Mouse (Mus musculus): Measurements from ENCODE around the gene Fblim1. TPM values are rescaled to one million over a fixed set of nuclear protein-coding genes. Genes with fewer than 3 reads are reported as not detected.

The Fblim1 gene
- polyA plus RNA-seq, 1 experiment from 2014 or later = 61.3 TPM

- ATAC-seq (replicated peaks; ENCODE audit: insufficient number of reproducible peaks, low FRiP score, low TSS enrichment, low read depth) (no peak), DNase-seq (ENCODE audit: low spot score) (no peak)
- no peaks in the 10 kb centered on the region for H3K36me3 ChIP-seq (replicated peaks; ENCODE audit: control insufficient read depth, insufficient read depth, low read depth, low read length)
- no peaks in the 10 kb centered on the region for H3K27me3 ChIP-seq (ENCODE audit: control insufficient read depth, insufficient read depth, low read length)
- no peak overlapping the region for H3K4me2 ChIP-seq (ENCODE audit: low read depth, low read length)
- H3K9ac ChIP-seq (replicated peaks; ENCODE audit: low read length) = no peak overlapping the region
- H3K4me1 ChIP-seq (ENCODE audit: control insufficient read depth, insufficient read depth, low read length) = no peaks in the 10 kb centered on the region; the same call in 1 of the 2 replicates
- WGBS = 72% methylated on average over 11 of the region's 11 CpGs
- H3K4me3 ChIP-seq (ENCODE audit: low read depth, low read length) = no peak overlapping the region
- no peak overlapping the region for H3K27ac ChIP-seq (replicated peaks; ENCODE audit: low read depth, low read length)
- H3K9me3 ChIP-seq (replicated peaks; ENCODE audit: control insufficient read depth, low read length) = no peaks in the 10 kb centered on the region
These were observed 3.2 kb downstream of the Fblim1 start for GRCm38 (mm10) chr4:141602523-141603223.

GRCm38 (mm10) chr4:141601148-141601862, 4.6 kb downstream of the Fblim1 start:
- Histone ChIP-seq H3K36me3 (replicated peaks; ENCODE audit: control insufficient read depth, insufficient read depth, low read depth, low read length) (no peaks in the 10 kb centered on the region), H3K9me3 (replicated peaks; ENCODE audit: control insufficient read depth, low read length) (no peaks in the 10 kb centered on the region), H3K9ac (replicated peaks; ENCODE audit: low read length) (no peak overlapping the region), H3K4me3 (ENCODE audit: low read depth, low read length) (no peak overlapping the region), H3K4me1 (ENCODE audit: control insufficient read depth, insufficient read depth, low read length) (no peaks in the 10 kb centered on the region; the same call in 1 of the 2 replicates), H3K27ac (replicated peaks; ENCODE audit: low read depth, low read length) (no peak overlapping the region), H3K27me3 (ENCODE audit: control insufficient read depth, insufficient read depth, low read length) (no peaks in the 10 kb centered on the region), H3K4me2 (ENCODE audit: low read depth, low read length) (no peak overlapping the region)
- DNase-seq (ENCODE audit: low spot score) (no peak), ATAC-seq (replicated peaks; ENCODE audit: insufficient number of reproducible peaks, low FRiP score, low TSS enrichment, low read depth) (no peak)
- 75% methylated on average over 12 of the region's 12 CpGs for WGBS

GRCm38 (mm10) chr4:141600364-141600763, 5.5 kb downstream of the Fblim1 start:
- ATAC-seq (replicated peaks; ENCODE audit: insufficient number of reproducible peaks, low FRiP score, low TSS enrichment, low read depth) (no peak), DNase-seq (ENCODE audit: low spot score) (peak; percentile 22)
- H3K9ac ChIP-seq (replicated peaks; ENCODE audit: low read length) = no peak overlapping the region
- no peaks in the 10 kb centered on the region for H3K27me3 ChIP-seq (ENCODE audit: control insufficient read depth, insufficient read depth, low read length)
- no peaks in the 10 kb centered on the region for H3K9me3 ChIP-seq (replicated peaks; ENCODE audit: control insufficient read depth, low read length)
- 17% methylated on average over 6 of the region's 6 CpGs for WGBS
- H3K4me3 ChIP-seq (ENCODE audit: low read depth, low read length) = no peak overlapping the region; the same call in 1 of the 2 replicates
- H3K27ac ChIP-seq (replicated peaks; ENCODE audit: low read depth, low read length) = no peak overlapping the region
- no peaks in the 10 kb centered on the region; the same call in 1 of the 2 replicates for H3K36me3 ChIP-seq (replicated peaks; ENCODE audit: control insufficient read depth, insufficient read depth, low read depth, low read length)
- no peak overlapping the region; the same call in 1 of the 2 replicates for H3K4me2 ChIP-seq (ENCODE audit: low read depth, low read length)
- no peaks in the 10 kb centered on the region; the same call in 1 of the 2 replicates for H3K4me1 ChIP-seq (ENCODE audit: control insufficient read depth, insufficient read depth, low read length)

GRCm38 (mm10) chr4:141599251-141600141, 6.4 kb downstream of the Fblim1 start:
- ATAC-seq (replicated peaks; ENCODE audit: insufficient number of reproducible peaks, low FRiP score, low TSS enrichment, low read depth) (no peak; the same call in 1 of the 2 replicates), DNase-seq (ENCODE audit: low spot score) (peak; percentile 75)
- Histone ChIP-seq H3K4me1 (ENCODE audit: control insufficient read depth, insufficient read depth, low read length) (no peaks in the 10 kb centered on the region; the same call in 1 of the 2 replicates), H3K27ac (replicated peaks; ENCODE audit: low read depth, low read length) (peak overlapping the region; percentile 67), H3K36me3 (replicated peaks; ENCODE audit: control insufficient read depth, insufficient read depth, low read depth, low read length) (peaks cover 3% of the 10 kb centered on the region; the same call in 1 of the 2 replicates), H3K4me3 (ENCODE audit: low read depth, low read length) (peak overlapping the region; percentile 67), H3K9me3 (replicated peaks; ENCODE audit: control insufficient read depth, low read length) (no peaks in the 10 kb centered on the region), H3K27me3 (ENCODE audit: control insufficient read depth, insufficient read depth, low read length) (no peaks in the 10 kb centered on the region), H3K4me2 (ENCODE audit: low read depth, low read length) (peak overlapping the region; percentile 86), H3K9ac (replicated peaks; ENCODE audit: low read length) (peak overlapping the region; percentile 83)
- under 1% methylated on average over 44 of the region's 57 CpGs for WGBS

- under 1% methylated on average over 9 of the region's 9 CpGs for WGBS
These were observed 7.0 kb downstream of the Fblim1 start for GRCm38 (mm10) chr4:141598894-141599250.

GRCm38 (mm10) chr4:141598199-141598893, 7.5 kb downstream of the Fblim1 start:
- peak overlapping the region; percentile 86 for H3K4me2 ChIP-seq (ENCODE audit: low read depth, low read length)
- H3K27ac ChIP-seq (replicated peaks; ENCODE audit: low read depth, low read length) = peak overlapping the region; percentile 67
- H3K9ac ChIP-seq (replicated peaks; ENCODE audit: low read length) = peak overlapping the region; percentile 83
- peak overlapping the region; percentile 67 for H3K4me3 ChIP-seq (ENCODE audit: low read depth, low read length)
- no peaks in the 10 kb centered on the region; the same call in 1 of the 2 replicates for H3K4me1 ChIP-seq (ENCODE audit: control insufficient read depth, insufficient read depth, low read length)
- DNase-seq (ENCODE audit: low spot score) (peak; percentile 71), ATAC-seq (replicated peaks; ENCODE audit: insufficient number of reproducible peaks, low FRiP score, low TSS enrichment, low read depth) (peak; percentile 49; the same call in 1 of the 2 replicates)
- whole genome bisulfite sequencing = 1% methylated on average over 19 of the region's 19 CpGs
- no peaks in the 10 kb centered on the region for H3K27me3 ChIP-seq (ENCODE audit: control insufficient read depth, insufficient read depth, low read length)
- H3K9me3 ChIP-seq (replicated peaks; ENCODE audit: control insufficient read depth, low read length) = no peaks in the 10 kb centered on the region
- H3K36me3 ChIP-seq (replicated peaks; ENCODE audit: control insufficient read depth, insufficient read depth, low read depth, low read length) = peaks cover 3% of the 10 kb centered on the region; the same call in 1 of the 2 replicates

More at GRCm38 (mm10) chr4:141598894-141599250, 7.0 kb downstream of the Fblim1 start:
- ATAC-seq (replicated peaks; ENCODE audit: insufficient number of reproducible peaks, low FRiP score, low TSS enrichment, low read depth) = no peak
- DNase-seq (ENCODE audit: low spot score) = peak; percentile 49
- H3K9me3 ChIP-seq (replicated peaks; ENCODE audit: control insufficient read depth, low read length) = no peaks in the 10 kb centered on the region
- H3K36me3 ChIP-seq (replicated peaks; ENCODE audit: control insufficient read depth, insufficient read depth, low read depth, low read length) = peaks cover 3% of the 10 kb centered on the region; the same call in 1 of the 2 replicates
- H3K27ac ChIP-seq (replicated peaks; ENCODE audit: low read depth, low read length) = peak overlapping the region; percentile 67
- no peaks in the 10 kb centered on the region; the same call in 1 of the 2 replicates for H3K4me1 ChIP-seq (ENCODE audit: control insufficient read depth, insufficient read depth, low read length)
- peak overlapping the region; percentile 86 for H3K4me2 ChIP-seq (ENCODE audit: low read depth, low read length)
- peak overlapping the region; percentile 67 for H3K4me3 ChIP-seq (ENCODE audit: low read depth, low read length)
- H3K27me3 ChIP-seq (ENCODE audit: control insufficient read depth, insufficient read depth, low read length) = no peaks in the 10 kb centered on the region
- peak overlapping the region; percentile 83 for H3K9ac ChIP-seq (replicated peaks; ENCODE audit: low read length)

- Histone ChIP-seq H3K27ac (replicated peaks; ENCODE audit: low read depth, low read length) (no peak overlapping the region), H3K4me2 (ENCODE audit: low read depth, low read length) (no peak overlapping the region), H3K4me1 (ENCODE audit: control insufficient read depth, insufficient read depth, low read length) (no peaks in the 10 kb centered on the region; the same call in 1 of the 2 replicates), H3K9ac (replicated peaks; ENCODE audit: low read length) (no peak overlapping the region), H3K4me3 (ENCODE audit: low read depth, low read length) (no peak overlapping the region), H3K36me3 (replicated peaks; ENCODE audit: control insufficient read depth, insufficient read depth, low read depth, low read length) (peaks cover 3% of the 10 kb centered on the region; the same call in 1 of the 2 replicates), H3K9me3 (replicated peaks; ENCODE audit: control insufficient read depth, low read length) (no peaks in the 10 kb centered on the region), H3K27me3 (ENCODE audit: control insufficient read depth, insufficient read depth, low read length) (no peaks in the 10 kb centered on the region)
- DNase-seq (ENCODE audit: low spot score) (no peak), ATAC-seq (replicated peaks; ENCODE audit: insufficient number of reproducible peaks, low FRiP score, low TSS enrichment, low read depth) (no peak)
- 83% methylated on average over 8 of the region's 8 CpGs for WGBS
These were observed 9.1 kb downstream of the Fblim1 start for GRCm38 (mm10) chr4:141596700-141597328.

All from embryonic facial prominence, embryonic 11.5 days (tissue).